Mouse (Mus musculus) liver, adult 2 months (tissue): Measurements from ENCODE around the gene Cacng5.

Source experiments
- CTCF ChIP-seq: fragments of 200-500 bp; IDR thresholded peaks from 2 replicates; pipeline ENCODE4 v1.5.1; 2011; ENCODE audit warnings: low read depth, low read length, control low read depth
- POLR2A ChIP-seq: fragments of 200-500 bp; IDR thresholded peaks from 2 replicates; pipeline ENCODE4 v1.6.1; 2011; ENCODE audit warnings: low read length, control low read depth; ENCODE audit not compliant: insufficient read depth; ENCODE audit errors: extremely low read depth

- no peak for TF ChIP-seq CTCF
- no peak for TF ChIP-seq POLR2A
Measured at GRCm38 (mm10) chr11:107957566-107958350, 42.9 kb upstream of the Cacng5 start.
